Mouse (Mus musculus) stomach, postnatal 0 days (tissue): ENCODE results near the gene Shisal2b.

Experiments
- CTCF ChIP-seq: IDR thresholded peaks from 2 replicates; pipeline ENCODE4 v1.5.1; 2016; ENCODE audit warnings: antibody characterized with exemption, low read depth, mild to moderate bottlenecking, moderate library complexity
- EP300 ChIP-seq: optimal IDR thresholded peaks from 2 replicates; pipeline ENCODE3; 2016; ENCODE audit warnings: antibody characterized with exemption

- no peak for TF ChIP-seq EP300
- no peak for TF ChIP-seq CTCF
Measured at GRCm38 (mm10) chr13:104866726-104867125, 3.0 kb upstream of the Shisal2b start.
